Mouse (Mus musculus) olfactory bulb, adult 2 months (tissue): ENCODE data around the gene Rnf150.

Source experiments
- CTCF ChIP-seq: fragments of 200-500 bp; IDR thresholded peaks from 2 replicates; pipeline ENCODE4 v1.5.1; 2012; ENCODE audit warnings: low read depth, mild to moderate bottlenecking, low read length, moderate library complexity; ENCODE audit not compliant: insufficient read depth
- POLR2A ChIP-seq: fragments of 200-500 bp; IDR thresholded peaks from 2 replicates; pipeline ENCODE4 v1.6.1; 2012; ENCODE audit warnings: mild to moderate bottlenecking, low read depth, low read length, moderate library complexity; ENCODE audit not compliant: insufficient read depth

GRCm38 (mm10) chr8:82955162-82955754, 92.1 kb downstream of the Rnf150 start:
- no peak for TF ChIP-seq CTCF
- no peak for TF ChIP-seq POLR2A
